Mouse (Mus musculus) embryonic facial prominence, embryonic 13.5 days (tissue): ENCODE measurements around the gene Cebpz. TPM values are rescaled to one million over a fixed set of nuclear protein-coding genes. Genes with fewer than 3 reads are reported as not detected.

Experiments
- ATAC-seq: fragments of 200-750 bp; cut with Nextera tagmentation; 2 replicates; pipeline ENCODE4 v1.8.0; 2017; ENCODE audit warnings: low read depth; ENCODE audit not compliant: insufficient number of reproducible peaks, insufficient read depth, low FRiP score, low TSS enrichment
- H3K27ac ChIP-seq: fragments of 300-500 bp; sonication (generic); 2 replicates; pipeline ENCODE4 v1.5.1; 2015; ENCODE audit warnings: moderate library complexity, mild to moderate bottlenecking, inconsistent platforms
- H3K27me3 ChIP-seq: fragments of 300-500 bp; sonication (generic); 2 replicates; pipeline ENCODE4 v1.6.1; 2015; ENCODE audit warnings: mild to moderate bottlenecking, inconsistent platforms
- H3K36me3 ChIP-seq: fragments of 300-500 bp; sonication (generic); 2 replicates; pipeline ENCODE4 v1.6.1; 2015; ENCODE audit warnings: mild to moderate bottlenecking, inconsistent platforms
- H3K4me1 ChIP-seq: fragments of 300-500 bp; sonication (generic); 2 replicates; pipeline ENCODE4 v1.6.1; 2015; ENCODE audit warnings: inconsistent platforms
- H3K4me2 ChIP-seq: fragments of 300-500 bp; sonication (generic); 2 replicates; pipeline ENCODE4 v1.6.1; 2015; ENCODE audit warnings: moderate library complexity, mild to moderate bottlenecking, inconsistent platforms
- H3K4me3 ChIP-seq: fragments of 300-500 bp; sonication (generic); 2 replicates; pipeline ENCODE4 v1.5.1; 2015; ENCODE audit warnings: mild to moderate bottlenecking, inconsistent platforms
- H3K9ac ChIP-seq: fragments of 300-500 bp; sonication (generic); 2 replicates; pipeline ENCODE4 v1.6.1; 2015; ENCODE audit warnings: mild to moderate bottlenecking, inconsistent platforms
- H3K9me3 ChIP-seq: fragments of 300-500 bp; sonication (generic); 2 replicates; pipeline ENCODE4 v1.6.1; 2016; ENCODE audit warnings: inconsistent platforms
- WGBS: fragments of 180-500 bp; shearing (Covaris S2); methylation state at CpG from one replicate; pipeline ENCODE4 v1.1.7; 2015; ENCODE audit warnings: mixed read lengths; 5-methylcytosine and 5-hydroxymethylcytosine counted together
- polyA plus RNA-seq: library from polyadenylated mRNA; unstranded; fragments of >200 nt; fragmentation: Nextera tagmentation; extraction: Ambion mirVana; gene quantifications from 2 replicates; pipeline ENCODE4 v1.2.1, GENCODE M21; 2015

The Cebpz gene
- 75.3 and 78.3 TPM in 2 replicates for polyA plus RNA-seq

GRCm38 (mm10) chr17:78936466-78937228 is at the start of gene Cebpz, which contains the start of gene Ndufaf7:
Gene Cebpz (minus strand): TSS chr17:78937066.
Gene Ndufaf7 (plus strand): TSS chr17:78937136.
- Histone ChIP-seq H3K4me2 (peak within 1 kb of the TSS; percentile 81), H3K9ac (peak within 1 kb of the TSS; percentile 85), H3K4me3 (peak within 1 kb of the TSS; percentile 93), H3K36me3 (peaks cover 46% of the 10 kb centered on the region), H3K27ac (peak within 1 kb of the TSS; percentile 39; the same call in 1 of the 2 replicates), H3K4me1 (peaks cover 19% of the 10 kb centered on the region), H3K27me3 (no peaks in the 10 kb centered on the region), H3K9me3 (no peaks in the 10 kb centered on the region)
- ATAC-seq, result peak; percentile 96
- under 1% methylated on average over 45 of the region's 45 CpGs for WGBS

GRCm38 (mm10) chr17:78983736-78984135 is 46.9 kb upstream of the Cebpz start:
- Histone ChIP-seq H3K4me1 (peaks cover 8% of the 10 kb centered on the region), H3K4me2 (no peak overlapping the region), H3K9me3 (no peaks in the 10 kb centered on the region), H3K36me3 (peaks cover 42% of the 10 kb centered on the region), H3K27me3 (no peaks in the 10 kb centered on the region), H3K9ac (no peak overlapping the region), H3K27ac (no peak overlapping the region), H3K4me3 (no peak overlapping the region)
- 86% methylated on average over 3 of the region's 3 CpGs for WGBS
- no peak for ATAC-seq

- no peak overlapping the region for H3K9ac ChIP-seq
- H3K4me2 ChIP-seq, result no peak overlapping the region
- no peak overlapping the region for H3K4me3 ChIP-seq
- H3K4me1 ChIP-seq, result peaks cover 8% of the 10 kb centered on the region
- WGBS, result 91% methylated on average over 8 of the region's 8 CpGs
- peaks cover 43% of the 10 kb centered on the region for H3K36me3 ChIP-seq
- no peaks in the 10 kb centered on the region for H3K9me3 ChIP-seq
- H3K27ac ChIP-seq, result no peak overlapping the region
- no peaks in the 10 kb centered on the region for H3K27me3 ChIP-seq
- no peak for ATAC-seq
These were observed 46.3 kb upstream of the Cebpz start for GRCm38 (mm10) chr17:78983166-78983565.

GRCm38 (mm10) chr17:78968500-78968899 is 31.6 kb upstream of the Cebpz start:
- no peak for ATAC-seq
- peaks cover 47% of the 10 kb centered on the region for H3K36me3 ChIP-seq

DNA sequence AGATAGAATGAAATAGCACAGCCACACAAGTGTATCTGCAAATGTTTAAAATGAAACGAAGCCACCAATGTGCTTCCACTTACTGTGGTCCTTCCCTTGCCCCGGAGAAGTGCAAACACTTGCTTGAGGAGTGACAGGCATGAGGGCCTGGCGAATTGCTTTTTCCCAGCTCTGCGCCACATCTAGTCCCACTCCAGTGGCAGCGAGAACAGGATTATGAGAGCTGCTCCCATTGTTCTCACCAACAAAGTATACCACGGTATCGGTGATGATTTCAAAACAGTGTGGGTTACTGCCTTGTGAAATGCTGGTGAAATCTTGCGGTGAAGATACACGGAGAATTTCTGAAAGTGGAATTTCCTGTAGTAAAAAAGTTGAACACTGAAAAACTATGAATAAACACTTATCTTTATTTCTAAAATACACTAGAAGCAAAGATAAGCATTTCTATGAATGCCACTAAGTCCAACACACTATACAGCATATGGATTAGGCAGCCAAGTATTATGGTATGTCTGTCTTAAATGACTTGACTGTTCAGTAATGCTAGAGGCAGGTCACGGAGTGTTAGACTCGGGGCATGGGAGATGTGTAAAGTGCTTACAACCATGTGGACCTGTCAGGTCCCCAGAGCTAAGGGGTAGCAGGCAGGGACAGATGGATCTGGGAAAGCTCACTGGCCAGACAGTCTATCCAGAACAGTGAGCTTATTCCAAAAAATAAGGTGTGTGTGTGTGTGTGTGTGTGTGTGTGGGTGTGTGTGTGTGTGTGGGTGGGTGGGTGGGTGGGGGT is 29.4 kb upstream of the Cebpz start:
- no peak overlapping the region for H3K27ac ChIP-seq
- H3K4me1 ChIP-seq, result no peaks in the 10 kb centered on the region
- no peaks in the 10 kb centered on the region for H3K27me3 ChIP-seq
- peaks cover 49% of the 10 kb centered on the region for H3K36me3 ChIP-seq
- ATAC-seq, result no peak
- WGBS, result 91% methylated on average over 11 of the region's 11 CpGs
- no peak overlapping the region for H3K4me3 ChIP-seq
- H3K9ac ChIP-seq, result no peak overlapping the region
- H3K9me3 ChIP-seq, result no peaks in the 10 kb centered on the region
- no peak overlapping the region for H3K4me2 ChIP-seq

More at GRCm38 (mm10) chr17:78968500-78968899, 31.6 kb upstream of the Cebpz start:
- no peaks in the 10 kb centered on the region for H3K4me1 ChIP-seq
- H3K4me3 ChIP-seq, result no peak overlapping the region
- H3K27ac ChIP-seq, result no peak overlapping the region
- no peak overlapping the region for H3K4me2 ChIP-seq
- no peak overlapping the region for H3K9ac ChIP-seq
- H3K27me3 ChIP-seq, result no peaks in the 10 kb centered on the region
- H3K9me3 ChIP-seq, result no peaks in the 10 kb centered on the region
- 89% methylated on average over 3 of the region's 3 CpGs for WGBS

DNA sequence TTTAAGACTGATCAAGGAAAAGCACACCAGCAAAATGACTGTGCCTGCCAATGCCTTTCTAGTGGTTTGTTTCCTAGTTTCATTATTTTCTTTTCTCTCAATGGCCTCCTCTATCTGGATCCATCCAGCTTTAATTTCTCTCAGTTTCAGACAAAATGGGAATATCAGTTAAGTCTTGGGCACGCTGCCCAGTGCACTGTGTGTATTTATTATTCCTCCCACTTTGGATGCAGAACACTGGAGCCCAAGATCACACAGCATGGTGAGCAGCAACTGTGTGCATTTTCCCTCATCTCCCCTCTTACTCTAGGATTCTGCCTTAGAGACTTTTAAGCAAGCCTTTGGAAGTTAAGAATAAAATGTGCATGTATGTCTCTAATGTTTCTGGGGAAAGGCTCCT is 27.5 kb upstream of the Cebpz start:
- ATAC-seq, result no peak
- Histone ChIP-seq H3K27ac (no peak overlapping the region), H3K9me3 (no peaks in the 10 kb centered on the region), H3K4me3 (no peak overlapping the region), H3K9ac (no peak overlapping the region), H3K4me2 (no peak overlapping the region), H3K27me3 (no peaks in the 10 kb centered on the region), H3K36me3 (peaks cover 55% of the 10 kb centered on the region), H3K4me1 (no peaks in the 10 kb centered on the region)
- WGBS, result 86% methylated on average over 1 of the region's 1 CpGs

DNA sequence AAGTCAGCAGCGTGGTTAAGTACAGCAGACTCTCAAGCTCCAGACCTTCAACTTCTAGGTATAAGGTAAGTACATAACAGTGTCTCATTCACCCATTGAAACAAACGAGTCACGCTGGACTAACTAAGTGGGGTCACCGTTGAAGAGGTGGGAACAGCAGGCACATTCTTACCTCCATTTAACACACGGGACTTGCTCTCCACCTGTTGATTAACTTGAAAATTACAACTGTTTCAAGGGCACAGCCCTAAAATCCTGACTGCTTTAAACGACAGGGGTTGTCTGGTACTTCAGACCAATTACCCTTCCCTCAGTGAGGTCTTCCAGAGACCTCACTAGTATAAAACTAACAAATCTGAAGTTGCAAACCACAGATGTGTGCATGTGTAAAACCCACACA is 22.6 kb upstream of the Cebpz start:
- Histone ChIP-seq H3K9me3 (no peaks in the 10 kb centered on the region), H3K36me3 (peaks cover 73% of the 10 kb centered on the region), H3K4me1 (no peaks in the 10 kb centered on the region), H3K9ac (no peak overlapping the region), H3K27ac (no peak overlapping the region), H3K27me3 (no peaks in the 10 kb centered on the region), H3K4me3 (no peak overlapping the region), H3K4me2 (no peak overlapping the region)
- ATAC-seq, result no peak
- WGBS, result 82% methylated on average over 6 of the region's 6 CpGs

GRCm38 (mm10) chr17:78953240-78953639 is 16.4 kb upstream of the Cebpz start:
- no peaks in the 10 kb centered on the region for H3K27me3 ChIP-seq
- peaks cover 82% of the 10 kb centered on the region for H3K36me3 ChIP-seq
- no peak overlapping the region for H3K9ac ChIP-seq
- no peak for ATAC-seq
- H3K4me1 ChIP-seq, result no peaks in the 10 kb centered on the region
- WGBS, result 77% methylated on average over 8 of the region's 8 CpGs
- no peak overlapping the region for H3K27ac ChIP-seq
- no peak overlapping the region for H3K4me3 ChIP-seq
- no peaks in the 10 kb centered on the region for H3K9me3 ChIP-seq
- no peak overlapping the region for H3K4me2 ChIP-seq

DNA sequence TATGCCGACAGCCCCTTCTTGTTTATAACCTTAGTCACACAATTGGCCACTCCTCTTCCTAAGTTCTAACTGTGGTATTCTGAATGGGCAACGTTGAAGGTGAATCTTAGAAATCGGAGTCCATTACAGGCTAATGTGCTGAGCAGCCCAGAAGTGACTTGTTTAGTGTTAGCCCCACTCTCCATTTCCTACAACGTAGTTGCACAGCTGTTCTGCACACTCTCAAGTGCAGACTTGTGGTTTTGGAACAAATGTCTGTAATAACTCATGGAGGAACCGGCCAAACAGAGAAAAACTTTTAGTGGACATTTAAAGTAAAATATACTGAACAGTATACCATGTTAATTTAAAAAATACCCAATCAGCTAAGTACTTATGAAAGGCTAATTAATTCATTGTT is 15.2 kb upstream of the Cebpz start:
- Histone ChIP-seq H3K27ac (no peak overlapping the region), H3K4me2 (no peak overlapping the region), H3K36me3 (peaks cover 83% of the 10 kb centered on the region), H3K4me1 (no peaks in the 10 kb centered on the region), H3K27me3 (no peaks in the 10 kb centered on the region), H3K9me3 (no peaks in the 10 kb centered on the region), H3K4me3 (no peak overlapping the region), H3K9ac (no peak overlapping the region)
- 90% methylated on average over 5 of the region's 5 CpGs for WGBS
- no peak for ATAC-seq

DNA sequence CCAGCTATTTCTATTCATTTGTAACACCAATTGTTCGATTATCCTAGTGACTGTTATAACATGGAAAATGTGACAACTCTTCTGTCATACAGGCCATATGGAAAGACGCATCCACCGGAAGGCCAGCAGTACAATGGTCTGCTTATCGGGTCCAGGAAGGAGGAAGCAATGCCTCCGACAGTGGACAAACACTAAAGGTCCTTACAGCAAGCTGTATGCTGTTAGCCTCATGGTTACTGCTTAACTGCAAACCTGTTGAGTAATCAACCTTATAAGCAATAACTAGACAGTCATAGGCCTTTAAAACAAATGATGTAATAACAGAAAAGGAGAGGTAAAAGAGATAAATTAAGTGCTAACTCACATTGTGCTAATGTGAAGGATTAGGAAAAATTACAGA is 14.4 kb upstream of the Cebpz start:
- ATAC-seq, result no peak
- H3K36me3 ChIP-seq, result peaks cover 85% of the 10 kb centered on the region
- H3K27ac ChIP-seq, result no peak overlapping the region
- no peak overlapping the region for H3K9ac ChIP-seq
- H3K27me3 ChIP-seq, result no peaks in the 10 kb centered on the region
- no peak overlapping the region for H3K4me2 ChIP-seq
- H3K9me3 ChIP-seq, result no peaks in the 10 kb centered on the region
- WGBS, result 97% methylated on average over 5 of the region's 5 CpGs
- no peak overlapping the region for H3K4me3 ChIP-seq
- H3K4me1 ChIP-seq, result no peaks in the 10 kb centered on the region

GRCm38 (mm10) chr17:78942579-78942978 is 5.7 kb upstream of the Cebpz start:
- ATAC-seq, result no peak
- Histone ChIP-seq H3K4me1 (peaks cover 2% of the 10 kb centered on the region), H3K4me3 (no peak overlapping the region), H3K4me2 (no peak overlapping the region), H3K27me3 (no peaks in the 10 kb centered on the region), H3K36me3 (peaks cover 52% of the 10 kb centered on the region), H3K9ac (no peak overlapping the region), H3K27ac (no peak overlapping the region), H3K9me3 (no peaks in the 10 kb centered on the region)
- whole genome bisulfite sequencing, result 48% methylated on average over 11 of the region's 11 CpGs

- no peaks in the 10 kb centered on the region for H3K27me3 ChIP-seq
- H3K9ac ChIP-seq, result no peak overlapping the region
- H3K4me1 ChIP-seq, result peaks cover 10% of the 10 kb centered on the region
- no peak for ATAC-seq
- peaks cover 42% of the 10 kb centered on the region for H3K36me3 ChIP-seq
- no peak overlapping the region for H3K4me3 ChIP-seq
- no peak overlapping the region for H3K4me2 ChIP-seq
- WGBS, result 94% methylated on average over 4 of the region's 4 CpGs
- no peak overlapping the region for H3K27ac ChIP-seq
- no peaks in the 10 kb centered on the region for H3K9me3 ChIP-seq
These were observed 2.1 kb upstream of the Cebpz start for GRCm38 (mm10) chr17:78938927-78939326.
